Mouse (Mus musculus) CH12.LX (cell line): Measurements from ENCODE around the gene Dad1.

Source experiments
- BHLHE40 ChIP-seq: IDR thresholded peaks from 2 replicates; pipeline ENCODE4 v1.6.1; 2011; ENCODE audit warnings: mild to moderate bottlenecking, low read depth, low read length, improper control_type of control experiment
- CTCF ChIP-seq, 2 experiments: IDR thresholded peaks in 1 of 2; conservative IDR thresholded peaks in 1 of 2; 2 replicates each; pipeline ENCODE4 v1.5.1; 2011 to 2012; ENCODE audit warnings: low read depth in 2 of 2, low read length in 2 of 2, improper control_type of control experiment in 1 of 2, inconsistent platforms in 1 of 2, mild to moderate bottlenecking in 1 of 2, moderate library complexity in 1 of 2
- JUN ChIP-seq: IDR thresholded peaks from 2 replicates; pipeline ENCODE4 v1.6.1; 2011; ENCODE audit warnings: low read depth, mild to moderate bottlenecking, low read length, improper control_type of control experiment, moderate library complexity; ENCODE audit not compliant: insufficient read depth
- JUND ChIP-seq: conservative IDR thresholded peaks from 2 replicates; pipeline ENCODE4 v1.6.1; 2011; ENCODE audit warnings: low read depth, low read length, improper control_type of control experiment
- MAX ChIP-seq: IDR thresholded peaks from 2 replicates; pipeline ENCODE4 v1.6.1; 2011; ENCODE audit warnings: low read length, improper control_type of control experiment
- SIN3A ChIP-seq: IDR thresholded peaks from 2 replicates; pipeline ENCODE4 v1.6.1; 2012; ENCODE audit warnings: low read length, improper control_type of control experiment, inconsistent platforms
- UBTF ChIP-seq: IDR thresholded peaks from 2 replicates; pipeline ENCODE4 v1.6.1; 2012; ENCODE audit warnings: low read depth, mild to moderate bottlenecking, inconsistent platforms, low read length, improper control_type of control experiment, moderate library complexity
- ZC3H11A ChIP-seq: IDR thresholded peaks from 2 replicates; pipeline ENCODE4 v1.6.1; 2012; ENCODE audit warnings: low read depth, mild to moderate bottlenecking, inconsistent platforms, low read length, improper control_type of control experiment

- no peak for TF ChIP-seq MAX
- no peak for TF ChIP-seq BHLHE40
- no peak for TF ChIP-seq UBTF
- TF ChIP-seq ZC3H11A = no peak
- no peak for TF ChIP-seq JUN
- TF ChIP-seq JUND = no peak
- TF ChIP-seq SIN3A = no peak
- no peak for TF ChIP-seq CTCF (conservative IDR thresholded peaks at IDR 0.05 in 1 of 2, IDR thresholded peaks at IDR 0.05 in 1 of 2; ENCODE audit: low read depth in 2 of 2, low read length in 2 of 2)
Measured at GRCm38 (mm10) chr14:54254670-54255202, 832 bp upstream of the Dad1 start.
